Mouse (Mus musculus): Measurements from ENCODE around the gene Golga1.

DNA sequence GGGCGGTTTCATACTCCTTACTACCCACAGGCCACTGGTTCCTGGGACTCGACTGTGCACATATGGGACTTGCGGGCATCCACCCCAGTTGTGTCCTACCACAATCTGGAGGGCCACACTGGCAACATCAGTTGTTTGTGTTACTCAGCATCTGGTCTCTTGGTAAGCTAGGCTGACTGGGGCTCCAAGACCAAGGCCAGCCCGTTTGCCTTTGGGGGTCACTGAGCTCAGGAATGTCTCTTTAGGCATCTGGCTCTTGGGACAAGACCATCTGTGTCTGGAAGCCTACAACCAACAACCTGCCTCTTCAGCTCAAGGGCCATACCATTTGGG, 64.8 kb downstream of the Golga1 start:
- no peak for TF ChIP-seq POLR2A (IDR thresholded peaks at IDR 0.05; ENCODE audit: extremely low read depth, insufficient read depth, low read length)
- no peak for TF ChIP-seq CTCF (IDR thresholded peaks at IDR 0.05; ENCODE audit: low read depth, low read length)

Measured in liver, adult 2 months (tissue).